Mouse (Mus musculus) bone marrow macrophage, adult 2 months (primary cell): ENCODE measurements around the gene Gm5662.
"Not testable (repeated sequence)": the region's sequence is repeated elsewhere in the genome, so short reads cannot be mapped to it uniquely, and the experiment has no call there.

Source experiments
- CTCF ChIP-seq: IDR thresholded peaks from 2 replicates; pipeline ENCODE4 v1.5.1; 2012; ENCODE audit warnings: low read depth, mild to moderate bottlenecking, low read length, moderate library complexity
- POLR2A ChIP-seq: IDR thresholded peaks from 2 replicates; pipeline ENCODE4 v1.6.1; 2012; ENCODE audit warnings: mild to moderate bottlenecking, low read depth, low read length, borderline replicate concordance

GRCm38 (mm10) chr12:88250000-88250399 is 24.3 kb downstream of the Gm5662 start, which contains the start of gene Gm8332:
- TF ChIP-seq CTCF, POLR2A: not testable (repeated sequence)
